ENCODE assay signal across 31 mouse cellular contexts in genomic region chr15:8897487-8898158, GRCm38 (mm10).
DNase-seq lines count a peak whose midpoint lies in the region; ATAC-seq and TF ChIP-seq lines count a peak whose summit lies in the region.
"Had no signal": no experiment of that assay in that cellular context is flagged by ENCODE, and none has a peak within 500 bp of the region (broad histone marks: within the 10 kb centered on the region; RNA-seq: fewer than 3 reads in every experiment).

No protein-coding gene starts in this region.

- DNase-seq in lung, adult 18-20 months: no peak
- peak; percentile 27 for DNase-seq in liver, adult 2 months (ENCODE audit: extremely low read depth, low read depth, low spot score)
- no peak for DNase-seq in adipocyte (ENCODE audit: low spot score)
- DNase-seq in kidney, adult 2 months: no peak
- DNase-seq in thymus, postnatal 4 days: no peak
- DNase-seq: adrenal gland, postnatal 36 days; cerebellum, adult 18-20 months; cerebellum, postnatal 14 days; gastrocnemius, postnatal 36 days; heart, adult 2 months; heart, postnatal 14 days; kidney, adult 9 months; kidney, postnatal 14 days; layer of hippocampus, postnatal 36 days; right cerebral cortex, adult 18-20 months; thymus, postnatal 25 days had no signal

- no peak overlapping the region for H3K4me3 ChIP-seq in lung, embryonic 16.5 days (ENCODE audit: low read length)
- no peak overlapping the region for H3K4me3 ChIP-seq in liver, adult 2 months (ENCODE audit: insufficient read depth, low read depth, low read length)
- H3K4me3 ChIP-seq in liver, embryonic 16.5 days (ENCODE audit: low read depth, low read length): no peak overlapping the region
- H3K4me3 ChIP-seq in kidney, adult 2 months (ENCODE audit: insufficient read depth, low read depth, low read length): no peak overlapping the region
- H3K4me3 ChIP-seq in hindbrain, embryonic 16.5 days (ENCODE audit: low read length): no peak overlapping the region
- H3K4me3 ChIP-seq: embryonic facial prominence, embryonic 12.5 days; heart, adult 2 months; heart, embryonic 13.5 days; hindbrain, embryonic 13.5 days; layer of hippocampus, adult 2 months; limb, embryonic 13.5 days; midbrain, embryonic 12.5 days; neural tube, embryonic 15.5 days; stomach, embryonic 15.5 days had no signal

- ATAC-seq in lung, embryonic 16.5 days (ENCODE audit: low read depth): 0 out of 2 replicates have a peak, but pooled peaks have one; percentile 20
- peak; percentile 87 for ATAC-seq in liver, embryonic 16.5 days (ENCODE audit: low read depth)
- ATAC-seq in hindbrain, embryonic 16.5 days: no peak
- ATAC-seq: activated CD4-positive, CD25-positive, alpha-beta regulatory T cell, adult 4 months; inflammation-experienced regulatory T-cells, adult 6 months; lung, postnatal 0 days had no signal

- no peaks in the 10 kb centered on the region for H3K27me3 ChIP-seq in lung, embryonic 16.5 days (ENCODE audit: control insufficient read depth, insufficient read depth, low read depth, low read length)
- no peaks in the 10 kb centered on the region for H3K27me3 ChIP-seq in liver, adult 2 months (ENCODE audit: control insufficient read depth, insufficient read depth, low read length)
- no peaks in the 10 kb centered on the region for H3K27me3 ChIP-seq in liver, embryonic 16.5 days (ENCODE audit: control insufficient read depth, insufficient read depth, low read depth, low read length)
- no peaks in the 10 kb centered on the region for H3K27me3 ChIP-seq in kidney, adult 2 months (replicated peaks; ENCODE audit: control insufficient read depth, insufficient read depth, low read length)
- no peaks in the 10 kb centered on the region for H3K27me3 ChIP-seq in hindbrain, embryonic 16.5 days (replicated peaks; ENCODE audit: control insufficient read depth, insufficient read depth, low read length)
- H3K27me3 ChIP-seq: embryonic facial prominence, embryonic 12.5 days; heart, embryonic 13.5 days; hindbrain, embryonic 13.5 days; limb, embryonic 13.5 days; midbrain, embryonic 12.5 days; neural tube, embryonic 15.5 days; stomach, embryonic 15.5 days had no signal

- no peaks in the 10 kb centered on the region for H3K4me1 ChIP-seq in lung, embryonic 16.5 days (replicated peaks; ENCODE audit: control insufficient read depth, insufficient read depth, low read length)
- H3K4me1 ChIP-seq in liver, adult 2 months (ENCODE audit: control insufficient read depth, insufficient read depth, low read length): 0 out of 2 replicates have a peak, but pooled peaks cover 1% of the 10 kb centered on the region
- H3K4me1 ChIP-seq in liver, embryonic 16.5 days (ENCODE audit: control insufficient read depth, low read depth, low read length): peaks cover 7% of the 10 kb centered on the region
- H3K4me1 ChIP-seq in kidney, adult 2 months (ENCODE audit: control insufficient read depth, insufficient read depth, low read length): no peaks in the 10 kb centered on the region
- no peaks in the 10 kb centered on the region for H3K4me1 ChIP-seq in hindbrain, embryonic 16.5 days (ENCODE audit: control insufficient read depth, insufficient read depth, low read depth, low read length)
- H3K4me1 ChIP-seq: embryonic facial prominence, embryonic 12.5 days; heart, embryonic 13.5 days; hindbrain, embryonic 13.5 days; limb, embryonic 13.5 days; midbrain, embryonic 12.5 days; neural tube, embryonic 15.5 days; stomach, embryonic 15.5 days had no signal

- H3K36me3 ChIP-seq in lung, embryonic 16.5 days (ENCODE audit: control insufficient read depth, insufficient read depth, low read length): no peaks in the 10 kb centered on the region
- H3K36me3 ChIP-seq in liver, adult 2 months (ENCODE audit: control insufficient read depth, insufficient read depth, low read length): no peaks in the 10 kb centered on the region
- H3K36me3 ChIP-seq in liver, embryonic 16.5 days (ENCODE audit: control insufficient read depth, insufficient read depth): no peaks in the 10 kb centered on the region
- no peaks in the 10 kb centered on the region for H3K36me3 ChIP-seq in kidney, adult 2 months (ENCODE audit: control insufficient read depth, insufficient read depth, low read length)
- no peaks in the 10 kb centered on the region for H3K36me3 ChIP-seq in hindbrain, embryonic 16.5 days (ENCODE audit: control insufficient read depth, insufficient read depth, low read length)
- H3K36me3 ChIP-seq: embryonic facial prominence, embryonic 12.5 days; heart, embryonic 13.5 days; hindbrain, embryonic 13.5 days; limb, embryonic 13.5 days; midbrain, embryonic 12.5 days; neural tube, embryonic 15.5 days; stomach, embryonic 15.5 days had no signal

- no peaks in the 10 kb centered on the region for H3K79me2 ChIP-seq in liver, adult 2 months (ENCODE audit: control insufficient read depth, insufficient read depth, low read length)

- no peak overlapping the region for H3K4me2 ChIP-seq in lung, embryonic 16.5 days (ENCODE audit: low read depth, low read length)
- H3K4me2 ChIP-seq in liver, embryonic 16.5 days (ENCODE audit: low read depth, low read length): peak overlapping the region; percentile 4; the same call in 1 of the 2 replicates
- H3K4me2 ChIP-seq in hindbrain, embryonic 16.5 days (ENCODE audit: low read length): no peak overlapping the region
- H3K4me2 ChIP-seq: embryonic facial prominence, embryonic 12.5 days; heart, embryonic 13.5 days; hindbrain, embryonic 13.5 days; limb, embryonic 13.5 days; midbrain, embryonic 12.5 days; neural tube, embryonic 15.5 days; stomach, embryonic 15.5 days had no signal

- H3K27ac ChIP-seq in lung, embryonic 16.5 days (ENCODE audit: low read length): no peak overlapping the region
- no peak overlapping the region for H3K27ac ChIP-seq in liver, adult 2 months (replicated peaks; ENCODE audit: insufficient read depth, low read depth, low read length)
- H3K27ac ChIP-seq in liver, embryonic 16.5 days (ENCODE audit: low read length): peak overlapping the region; percentile 5
- no peak overlapping the region for H3K27ac ChIP-seq in kidney, adult 2 months (ENCODE audit: insufficient read depth, low read depth, low read length)
- H3K27ac ChIP-seq in hindbrain, embryonic 16.5 days (ENCODE audit: low read depth, low read length): no peak overlapping the region
- H3K27ac ChIP-seq: embryonic facial prominence, embryonic 12.5 days; heart, adult 2 months; heart, embryonic 13.5 days; hindbrain, embryonic 13.5 days; limb, embryonic 13.5 days; macrophage; midbrain, embryonic 12.5 days; neural tube, embryonic 15.5 days; stomach, embryonic 15.5 days had no signal

- H3K9me3 ChIP-seq in lung, embryonic 16.5 days (ENCODE audit: control insufficient read depth, low read length): peaks cover 2% of the 10 kb centered on the region; the same call in 1 of the 2 replicates
- no peaks in the 10 kb centered on the region for H3K9me3 ChIP-seq in liver, embryonic 16.5 days (replicated peaks; ENCODE audit: control insufficient read depth, low read length)
- H3K9me3 ChIP-seq in hindbrain, embryonic 16.5 days (ENCODE audit: control insufficient read depth, low read length): no peaks in the 10 kb centered on the region
- H3K9me3 ChIP-seq: embryonic facial prominence, embryonic 12.5 days; heart, embryonic 13.5 days; hindbrain, embryonic 13.5 days; limb, embryonic 13.5 days; midbrain, embryonic 12.5 days; neural tube, embryonic 15.5 days; stomach, embryonic 15.5 days had no signal

- no peak overlapping the region for H3K9ac ChIP-seq in lung, embryonic 16.5 days (ENCODE audit: low read length)
- no peak overlapping the region for H3K9ac ChIP-seq in liver, adult 2 months (ENCODE audit: low read depth, low read length)
- H3K9ac ChIP-seq in liver, embryonic 16.5 days (ENCODE audit: low read depth, low read length): no peak overlapping the region
- H3K9ac ChIP-seq in hindbrain, embryonic 16.5 days (ENCODE audit: low read depth, low read length): no peak overlapping the region
- H3K9ac ChIP-seq: embryonic facial prominence, embryonic 12.5 days; heart, embryonic 13.5 days; hindbrain, embryonic 13.5 days; limb, embryonic 13.5 days; midbrain, embryonic 12.5 days; neural tube, embryonic 15.5 days; stomach, embryonic 15.5 days had no signal

- TF ChIP-seq POLR2A in liver, adult 2 months (IDR thresholded peaks at IDR 0.05; ENCODE audit: extremely low read depth, insufficient read depth, low read length): no peak
- no peak for TF ChIP-seq POLR2A in kidney, adult 2 months (IDR thresholded peaks at IDR 0.05; ENCODE audit: low read depth, low read length)

- 64% methylated on average over 11 of the region's 11 CpGs for WGBS in lung, embryonic 16.5 days
- WGBS in liver, adult 2 months: 50% methylated on average over 11 of the region's 11 CpGs
- WGBS in liver, embryonic 16.5 days (ENCODE audit: insufficient replicate concordance): 22% methylated on average over 11 of the region's 11 CpGs
- WGBS in kidney, adult 2 months: 82% methylated on average over 11 of the region's 11 CpGs
- WGBS in hindbrain, embryonic 16.5 days: 89% methylated on average over 11 of the region's 11 CpGs

- no peak for TF ChIP-seq CTCF in liver, adult 2 months (IDR thresholded peaks at IDR 0.05; ENCODE audit: low read depth, low read length)
- TF ChIP-seq CTCF in kidney, adult 2 months (conservative IDR thresholded peaks at IDR 0.05; ENCODE audit: insufficient read depth, insufficient read length, low read depth, low read length): no peak
